Mouse (Mus musculus) left cerebral cortex, postnatal 10 days (tissue): Measurements from ENCODE around the gene Inafm2. TPM values are rescaled to one million over a fixed set of nuclear protein-coding genes. Genes with fewer than 3 reads are reported as not detected.

ENCODE experiments used
- DNase-seq, 2 experiments: peaks; one replicate each; pipeline ENCODE4 v3.0.0; 2021 to 2022; ENCODE audit warnings: low spot score in 2 of 2, mixed read lengths in 1 of 2; ENCODE audit errors: extremely low spot score in 1 of 2
- intact Hi-C: fragments of 180-260 bp; cut with DNase I; formaldehyde crosslinking; loops from one replicate; pipeline ENCODE4 v1.15.1; 2025
- total RNA-seq, 2 experiments: library from RNA; stranded (reverse); gene quantifications; 2 replicates each; pipeline ENCODE4 v1.2.3; 2021

The Inafm2 gene
- total RNA-seq, 2 experiments from 2014 or later = 26.1 to 28.5 TPM

GRCm38 (mm10) chr2:118772158-118772874 lies 26.8 kb downstream of the Inafm2 start, which contains the start of gene Phgr1:
Gene Phgr1, plus strand, starts transcription at chr2:118772769.
- intact Hi-C loops = no loop called here
- no peak for DNase-seq

- DNase-seq = no peak
- intact Hi-C loops = no loop called here
Measured at GRCm38 (mm10) chr2:118774536-118774935, 29.0 kb downstream of the Inafm2 start.

DNA sequence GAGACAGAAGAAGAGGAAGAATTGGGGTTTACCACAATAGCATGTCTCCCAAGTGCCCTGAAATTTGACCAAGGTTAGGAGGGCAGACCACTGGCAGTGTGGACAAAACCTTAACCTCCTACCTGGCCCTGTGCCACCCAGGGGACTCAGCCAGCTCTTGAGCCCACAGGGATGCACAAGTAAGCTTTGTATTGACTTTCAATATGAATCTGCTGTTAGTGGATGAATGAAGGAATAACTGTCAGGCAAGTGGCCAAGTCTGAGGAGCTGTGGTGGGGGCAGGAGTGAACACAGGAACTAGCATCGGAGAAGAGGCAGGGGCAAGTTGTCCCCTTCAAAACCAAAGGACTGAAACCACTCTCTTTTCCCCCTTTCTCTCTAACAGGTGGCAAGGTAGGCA lies 29.8 kb downstream of the Inafm2 start:
- no peak for DNase-seq
- intact Hi-C loops = no loop called here

GRCm38 (mm10) chr2:118775846-118776245 lies 30.3 kb downstream of the Inafm2 start:
- intact Hi-C loops = no loop called here
- peak in 1 of 2 experiments; percentile 60 for DNase-seq

GRCm38 (mm10) chr2:118776295-118776694 lies 30.7 kb downstream of the Inafm2 start:
- intact Hi-C loops = no loop called here
- no peak for DNase-seq

DNA sequence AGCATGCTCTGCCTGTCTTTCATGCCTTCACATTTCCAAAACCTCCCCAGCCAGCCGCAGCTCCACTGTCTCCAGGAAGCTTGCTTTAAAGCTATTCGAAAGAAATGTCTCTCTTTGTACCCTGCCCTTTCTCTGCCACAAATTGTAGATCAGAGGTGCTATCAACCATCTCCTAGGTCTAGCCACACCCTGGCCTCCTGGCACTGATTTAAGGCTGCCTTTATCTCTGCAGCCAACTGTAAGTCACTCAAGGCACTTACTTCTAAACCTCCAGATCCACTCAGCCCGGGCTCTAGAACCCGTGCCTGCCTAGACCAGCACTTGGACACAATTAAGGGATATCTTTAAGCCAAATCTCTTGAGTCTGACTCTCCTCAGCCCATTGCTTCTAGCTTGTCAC lies 32.9 kb downstream of the Inafm2 start:
- intact Hi-C loops = no loop called here
- no peak for DNase-seq

- intact Hi-C loops = no loop called here
- DNase-seq = no peak
Measured at GRCm38 (mm10) chr2:118779065-118779464, 33.5 kb downstream of the Inafm2 start.

DNA sequence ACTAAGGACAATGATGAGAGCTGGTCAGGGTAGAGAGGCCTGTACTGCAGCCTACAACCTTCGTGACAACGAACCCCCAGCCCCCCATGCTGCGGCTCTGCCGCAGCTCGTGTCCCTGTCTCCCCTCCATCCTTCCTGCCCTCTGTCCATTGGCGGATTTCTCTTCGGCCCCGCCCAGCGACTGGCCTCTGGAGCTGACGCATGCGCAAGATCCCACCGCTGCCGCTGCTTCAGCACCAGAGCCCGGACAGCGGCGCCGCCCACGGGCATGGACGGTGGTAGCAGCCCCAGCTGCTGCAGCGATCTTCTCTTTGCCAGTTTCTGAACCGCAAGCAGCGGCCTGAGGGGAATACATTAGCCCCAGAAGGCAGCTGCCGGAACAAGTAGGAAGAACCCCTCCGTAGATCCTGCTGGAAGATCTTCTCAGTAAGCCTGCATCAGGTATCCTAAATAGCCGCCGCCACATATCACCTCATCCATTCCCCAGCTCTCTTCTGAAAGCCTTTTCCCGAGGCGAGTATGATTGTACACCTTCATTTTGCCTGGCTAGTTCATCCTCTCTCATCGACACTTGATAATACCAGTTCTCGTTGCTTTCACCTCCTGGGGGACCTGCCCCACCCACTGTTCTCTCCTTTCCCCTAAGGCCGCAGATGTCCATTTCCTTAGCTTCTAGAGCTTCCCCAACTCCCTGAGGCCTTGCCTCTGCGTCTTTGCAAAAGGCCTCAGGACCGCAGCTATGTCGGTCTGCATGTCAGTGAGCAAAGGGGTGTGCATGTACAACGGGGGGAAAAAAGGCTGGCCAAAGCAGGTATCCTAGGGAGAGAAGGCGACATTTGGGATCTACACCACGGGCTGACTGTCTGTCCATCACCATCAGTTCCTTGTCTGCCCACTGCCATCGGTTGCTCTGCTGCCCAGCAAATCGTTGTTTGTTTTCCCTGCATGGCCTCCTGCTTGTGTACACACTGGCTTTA lies 34.2 kb downstream of the Inafm2 start, which contains the start of gene Disp2:
Disp2 (plus strand) TSS at position 216 of the 977 bp plus-strand sequence.
- intact Hi-C loops = no loop called here
- peak; percentile 92 to 96 for DNase-seq

- DNase-seq = no peak
- intact Hi-C loops = no loop called here
Measured at GRCm38 (mm10) chr2:118781115-118781514, 35.6 kb downstream of the Inafm2 start.

- intact Hi-C loops = no loop called here
Measured at GRCm38 (mm10) chr2:118782303-118782702, 36.7 kb downstream of the Inafm2 start.

GRCm38 (mm10) chr2:118783093-118783492 lies 37.5 kb downstream of the Inafm2 start:
- DNase-seq = no peak
- intact Hi-C loops = no loop called here

More at GRCm38 (mm10) chr2:118782303-118782702, 36.7 kb downstream of the Inafm2 start:
- no peak for DNase-seq

GRCm38 (mm10) chr2:118783663-118784062 lies 38.1 kb downstream of the Inafm2 start:
- DNase-seq = no peak
- intact Hi-C loops = no loop called here

DNA sequence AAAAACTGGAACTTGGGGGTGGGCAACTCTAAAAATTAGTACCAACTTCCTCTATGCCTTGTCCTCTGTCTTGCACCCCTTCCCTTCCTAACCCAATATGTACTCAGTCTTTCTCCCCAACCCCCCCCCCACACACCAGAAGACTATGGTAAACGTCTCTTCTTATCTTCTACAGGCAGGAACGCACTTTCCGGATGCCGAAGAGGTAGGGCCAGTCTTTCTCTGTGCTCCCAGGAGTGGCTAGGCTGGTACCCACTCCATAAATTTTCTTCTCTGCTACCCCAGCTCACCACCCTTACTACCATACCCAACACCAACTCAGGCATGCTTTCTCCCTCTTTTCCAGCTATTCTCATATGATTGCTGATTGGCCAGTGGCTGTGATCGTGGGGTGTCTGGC lies 41.0 kb downstream of the Inafm2 start:
- no peak for DNase-seq
- intact Hi-C loops = no loop called here

DNA sequence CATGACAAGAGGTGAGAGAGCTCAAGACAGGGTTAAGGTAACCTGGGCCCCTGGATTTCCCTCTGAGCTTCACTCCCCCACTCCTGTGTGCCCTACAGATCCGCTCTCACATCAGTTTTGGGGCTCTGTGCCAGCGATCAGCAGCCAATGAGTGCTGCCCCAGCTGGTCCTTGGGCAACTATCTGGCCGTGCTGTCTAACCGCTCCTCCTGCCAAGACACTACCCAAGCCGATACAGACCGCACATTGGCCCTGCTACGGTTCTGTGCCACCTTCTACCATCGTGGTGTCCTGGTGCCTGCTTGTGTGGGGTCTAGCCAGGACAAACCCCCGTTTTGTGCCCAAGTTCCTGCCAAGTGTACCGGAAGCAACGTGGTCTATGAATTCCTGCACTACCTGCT lies 43.9 kb downstream of the Inafm2 start:
- DNase-seq = no peak
- intact Hi-C loops = no loop called here

DNA sequence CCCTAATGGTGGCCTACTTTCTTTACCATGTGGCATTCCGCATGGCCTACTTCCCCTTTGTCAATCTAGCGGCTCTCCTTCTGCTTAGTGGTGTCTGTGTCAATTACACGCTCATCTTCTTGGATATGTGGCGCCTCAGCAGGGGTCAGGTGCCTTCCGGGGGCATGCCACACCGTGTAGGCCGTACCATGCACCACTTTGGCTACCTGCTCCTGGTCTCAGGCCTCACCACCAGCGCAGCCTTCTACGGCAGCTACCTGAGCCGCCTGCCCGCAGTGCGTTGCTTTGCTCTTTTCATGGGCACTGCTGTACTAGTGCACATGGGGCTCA lies 44.6 kb downstream of the Inafm2 start:
- intact Hi-C loops = no loop called here
- no peak for DNase-seq

GRCm38 (mm10) chr2:118790551-118791525 lies 45.3 kb downstream of the Inafm2 start:
- intact Hi-C loops = no loop called here
- DNase-seq = peak; percentile 50 to 81

GRCm38 (mm10) chr2:118791591-118792258 lies 46.2 kb downstream of the Inafm2 start:
- intact Hi-C loops = no loop called here
- DNase-seq = no peak

- intact Hi-C loops = no loop called here
- no peak for DNase-seq
Measured at GRCm38 (mm10) chr2:118792259-118792613, 46.7 kb downstream of the Inafm2 start.
